ENCODE assay signal across 13 mouse cellular contexts in genomic region chr6:144670433-144671167, GRCm38 (mm10).
DNase-seq lines count a peak whose midpoint lies in the region; ATAC-seq and TF ChIP-seq lines count a peak whose summit lies in the region.
"Had no signal": no experiment of that assay in that cellular context is flagged by ENCODE, and none has a peak within 500 bp of the region (broad histone marks: within the 10 kb centered on the region; RNA-seq: fewer than 3 reads in every experiment).

No protein-coding gene starts in this region.

- WGBS in kidney, adult 2 months: 49% methylated on average over 3 of the region's 3 CpGs

- no peak overlapping the region for H3K4me3 ChIP-seq in kidney, adult 2 months (ENCODE audit: insufficient read depth, low read depth, low read length)
- H3K4me3 ChIP-seq: erythroblast, embryonic 14.5 days; gastrocnemius, adult 2 months; stomach, embryonic 15.5 days had no signal

- no peaks in the 10 kb centered on the region for H3K27me3 ChIP-seq in kidney, adult 2 months (replicated peaks; ENCODE audit: control insufficient read depth, insufficient read depth, low read length)
- H3K27me3 ChIP-seq: stomach, embryonic 15.5 days had no signal

- peak; percentile 22 for DNase-seq in kidney, adult 2 months
- DNase-seq in kidney, adult 11 months: no peak
- DNase-seq in 416B (ENCODE audit: low read depth): peak; percentile 76
- DNase-seq in naive thymus-derived CD4-positive, alpha-beta T cell, adult 2 months (ENCODE audit: low read depth): peak; percentile 91
- no peak for DNase-seq in layer of hippocampus, postnatal 36 days
- DNase-seq in embryo, embryonic 10.5 days (ENCODE audit: low spot score): no peak
- no peak for DNase-seq in left cerebral cortex, adult 18-20 months (ENCODE audit: low spot score in 2 of 2)
- DNase-seq: gastrocnemius, adult 2 months; lung, postnatal 14 days had no signal

- no peak for TF ChIP-seq CTCF in kidney, adult 2 months (conservative IDR thresholded peaks at IDR 0.05; ENCODE audit: insufficient read depth, insufficient read length, low read depth, low read length)

- ATAC-seq in activated CD4-positive, CD25-positive, alpha-beta regulatory T cell, adult 4 months: peak; percentile 94
- ATAC-seq: intestine, embryonic 16.5 days had no signal

- H3K27ac ChIP-seq in kidney, adult 2 months (ENCODE audit: insufficient read depth, low read depth, low read length): 0 out of 2 replicates have a peak overlapping the region, but pooled peaks have one; percentile 5
- H3K27ac ChIP-seq: gastrocnemius, adult 2 months; stomach, embryonic 15.5 days had no signal

- H3K36me3 ChIP-seq in kidney, adult 2 months (ENCODE audit: control insufficient read depth, insufficient read depth, low read length): no peaks in the 10 kb centered on the region
- H3K36me3 ChIP-seq: stomach, embryonic 15.5 days had no signal

- H3K4me1 ChIP-seq in kidney, adult 2 months (ENCODE audit: control insufficient read depth, insufficient read depth, low read length): no peaks in the 10 kb centered on the region
- H3K4me1 ChIP-seq: stomach, embryonic 15.5 days had no signal

- no peak for TF ChIP-seq POLR2A in kidney, adult 2 months (IDR thresholded peaks at IDR 0.05; ENCODE audit: low read depth, low read length)

Comparison
In these comparisons a context has a peak if more than half of its experiments do, and no peak if none do; other contexts are left out.
1. DNase-seq: peak in kidney, adult 2 months (single experiment), 416B (single experiment) and naive thymus-derived CD4-positive, alpha-beta T cell, adult 2 months (single experiment); none in kidney, adult 11 months (single experiment), layer of hippocampus, postnatal 36 days (0 of 2), embryo, embryonic 10.5 days (single experiment) and left cerebral cortex, adult 18-20 months (0 of 2).